Mouse (Mus musculus): ENCODE data around the gene Dok7.

The Dok7 gene

GRCm38 (mm10) chr5:35057582-35057981 lies 1.0 kb downstream of the Dok7 start:
- no peak for DNase-seq (ENCODE audit: low spot score)

GRCm38 (mm10) chr5:35058216-35058615 lies 1.6 kb downstream of the Dok7 start:
- DNase-seq (ENCODE audit: low spot score): no peak

- DNase-seq (ENCODE audit: low spot score): no peak
Measured at GRCm38 (mm10) chr5:35060098-35060497, 3.5 kb downstream of the Dok7 start.

GRCm38 (mm10) chr5:35069841-35070240 lies 13.3 kb downstream of the Dok7 start:
- no peak for DNase-seq (ENCODE audit: low spot score)

GRCm38 (mm10) chr5:35070314-35070713 lies 13.7 kb downstream of the Dok7 start:
- no peak for DNase-seq (ENCODE audit: low spot score)

GRCm38 (mm10) chr5:35070953-35071352 lies 14.4 kb downstream of the Dok7 start:
- no peak for DNase-seq (ENCODE audit: low spot score)

GRCm38 (mm10) chr5:35071855-35072254 lies 15.3 kb downstream of the Dok7 start:
- DNase-seq (ENCODE audit: low spot score): no peak

GRCm38 (mm10) chr5:35073235-35073634 lies 16.7 kb downstream of the Dok7 start:
- DNase-seq (ENCODE audit: low spot score): no peak

- no peak for DNase-seq (ENCODE audit: low spot score)
Measured at GRCm38 (mm10) chr5:35073992-35074391, 17.4 kb downstream of the Dok7 start.

GRCm38 (mm10) chr5:35076369-35076768 lies 19.8 kb downstream of the Dok7 start:
- DNase-seq (ENCODE audit: low spot score): no peak

- no peak for DNase-seq (ENCODE audit: low spot score)
Measured at GRCm38 (mm10) chr5:35079101-35079500, 22.5 kb downstream of the Dok7 start.

- no peak for DNase-seq (ENCODE audit: low spot score)
Measured at GRCm38 (mm10) chr5:35084913-35085312, 28.3 kb downstream of the Dok7 start.

GRCm38 (mm10) chr5:35088785-35089613 lies 32.4 kb downstream of the Dok7 start:
- DNase-seq (ENCODE audit: low spot score): peak; percentile 63

GRCm38 (mm10) chr5:35089614-35089963 lies 33.0 kb downstream of the Dok7 start:
- DNase-seq (ENCODE audit: low spot score): no peak

- no peak for DNase-seq (ENCODE audit: low spot score)
Measured at GRCm38 (mm10) chr5:35091636-35092035, 35.1 kb downstream of the Dok7 start.

- no peak for DNase-seq (ENCODE audit: low spot score)
Measured at GRCm38 (mm10) chr5:35103086-35103485, 46.5 kb downstream of the Dok7 start.

GRCm38 (mm10) chr5:35103528-35103927 lies 47.0 kb downstream of the Dok7 start:
- no peak for DNase-seq (ENCODE audit: low spot score)

GRCm38 (mm10) chr5:35104183-35104959 lies 47.8 kb downstream of the Dok7 start:
- DNase-seq (ENCODE audit: low spot score): no peak

GRCm38 (mm10) chr5:35104960-35105921 lies 48.7 kb downstream of the Dok7 start, which contains the start of gene Lrpap1:
Gene Lrpap1 (minus strand): TSS chr5:35105766.
- peak; percentile 78 for DNase-seq (ENCODE audit: low spot score)

- DNase-seq (ENCODE audit: low spot score): no peak
Measured at GRCm38 (mm10) chr5:35105922-35106298, 49.3 kb downstream of the Dok7 start.

GRCm38 (mm10) chr5:35112444-35112843 lies 55.9 kb downstream of the Dok7 start:
- DNase-seq (ENCODE audit: low spot score): no peak

- DNase-seq (ENCODE audit: low spot score): no peak
Measured at GRCm38 (mm10) chr5:35116002-35116401, 59.4 kb downstream of the Dok7 start.
